Mouse (Mus musculus): ENCODE measurements at regions not wholly inside any gene's neighbourhood (a gene's known extent, or its start where the extent isn't known, plus 50 kb on each side); places are given as distances from the start of the nearest gene placed in this dataset.

DNA sequence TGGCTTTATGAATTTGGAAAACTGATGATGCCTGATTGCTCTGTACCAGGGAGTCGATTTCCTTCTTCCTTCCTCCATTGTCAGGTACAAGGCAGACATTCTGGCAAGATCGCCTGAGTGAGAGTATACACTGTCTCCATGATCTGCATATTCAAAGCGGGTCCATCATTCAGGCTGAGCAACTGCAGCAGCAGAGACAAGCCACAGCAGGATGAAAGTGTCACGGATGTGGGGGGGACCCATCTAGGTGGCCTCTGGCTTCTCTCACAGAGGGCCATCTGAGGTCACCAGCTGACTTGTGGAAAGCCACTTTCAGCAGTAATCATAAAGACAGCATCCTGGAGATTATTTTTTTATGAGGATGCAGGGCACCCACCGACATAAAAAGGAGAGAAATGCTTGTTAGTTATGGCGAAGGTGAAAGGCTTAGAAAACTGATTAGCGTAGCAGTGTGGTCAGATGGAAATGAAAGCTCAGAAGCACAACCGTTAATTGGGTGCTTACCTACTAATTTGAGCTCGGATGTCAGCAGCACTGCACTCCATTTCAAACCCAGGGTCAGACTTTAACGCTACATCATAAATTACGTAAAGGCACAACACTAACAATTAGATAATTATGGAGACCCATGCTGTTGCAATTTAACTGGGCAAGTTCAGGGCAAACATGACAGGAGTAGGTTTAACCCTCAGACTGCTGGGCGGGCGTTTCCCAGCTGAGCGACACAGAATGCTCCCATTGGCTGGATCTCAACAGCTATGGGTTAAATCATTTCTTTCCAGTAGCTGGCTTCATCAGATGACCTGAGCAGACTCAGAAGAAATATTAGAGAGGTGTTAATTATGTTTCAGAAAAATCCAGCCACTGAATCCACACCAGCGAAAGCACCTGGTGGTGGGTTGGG lies 189.3 kb downstream of the Arrdc4 start:
- H3K9ac ChIP-seq (ENCODE audit: insufficient read depth, low read depth, low read length, poor library complexity, severe bottlenecking): no peak overlapping the region
- no peaks in the 10 kb centered on the region for H3K4me1 ChIP-seq (ENCODE audit: control insufficient read depth in 2 of 2, insufficient read depth in 2 of 2, low read length in 2 of 2, poor library complexity in 1 of 2)
- H3K27ac ChIP-seq (ENCODE audit: insufficient read depth, low read depth, low read length, poor library complexity, severe bottlenecking): no peak overlapping the region
- no peak overlapping the region for H3K4me3 ChIP-seq (ENCODE audit: insufficient read depth in 1 of 2, low read depth in 1 of 2, low read length in 2 of 2, poor library complexity in 1 of 2, severe bottlenecking in 1 of 2)
- in situ Hi-C loops (cut with MboI; ENCODE audit: low sequenced_read_pairs in 2 of 2, unreplicated experiment in 2 of 2): loop anchor here in 1 of 2 experiments (10.0 kb wide), 1 partner anchor 185 kb away; no protein-coding TSS in a partner anchor
- TF ChIP-seq ZC3H11A (IDR thresholded peaks at IDR 0.05; ENCODE audit: borderline replicate concordance, low read depth, low read length) (no peak), HCFC1 (IDR thresholded peaks at IDR 0.05; ENCODE audit: borderline replicate concordance, insufficient read depth, low read length) (no peak), ZNF384 (IDR thresholded peaks at IDR 0.05; ENCODE audit: low read depth, low read length) (no peak), MAFK (IDR thresholded peaks at IDR 0.05; ENCODE audit: insufficient read depth, low read depth, low read length) (no peak), CHD2 (IDR thresholded peaks at IDR 0.05; ENCODE audit: low read depth, low read length) (no peak)
- H3K9me3 ChIP-seq (ENCODE audit: control insufficient read depth, insufficient read depth, low read depth, low read length): no peaks in the 10 kb centered on the region
- no peaks in the 10 kb centered on the region for H3K36me3 ChIP-seq (ENCODE audit: control insufficient read depth, insufficient read depth, low read length, poor library complexity, severe bottlenecking)
- DNase-seq (ENCODE audit: low read depth, low spot score): no peak

GRCm38 (mm10) chr7:68550330-68550729 lies 198.7 kb downstream of the Arrdc4 start:
- Histone ChIP-seq H3K9ac (ENCODE audit: insufficient read depth, low read depth, low read length, poor library complexity, severe bottlenecking) (no peak overlapping the region), H3K36me3 (ENCODE audit: control insufficient read depth, insufficient read depth, low read length, poor library complexity, severe bottlenecking) (no peaks in the 10 kb centered on the region), H3K27ac (ENCODE audit: insufficient read depth, low read depth, low read length, poor library complexity, severe bottlenecking) (no peak overlapping the region), H3K9me3 (ENCODE audit: control insufficient read depth, insufficient read depth, low read depth, low read length) (no peaks in the 10 kb centered on the region), H3K4me1 (ENCODE audit: control insufficient read depth in 2 of 2, insufficient read depth in 2 of 2, low read length in 2 of 2, poor library complexity in 1 of 2) (no peaks in the 10 kb centered on the region), H3K4me3 (ENCODE audit: insufficient read depth in 1 of 2, low read depth in 1 of 2, low read length in 2 of 2, poor library complexity in 1 of 2, severe bottlenecking in 1 of 2) (no peak overlapping the region)
- in situ Hi-C loops (cut with MboI; ENCODE audit: low sequenced_read_pairs in 2 of 2, unreplicated experiment in 2 of 2): loop anchor here in 1 of 2 experiments (10.0 kb wide), 1 partner anchor 176 kb away; no protein-coding TSS in a partner anchor
- no peak for DNase-seq (ENCODE audit: low read depth, low spot score)
- TF ChIP-seq MAFK (IDR thresholded peaks at IDR 0.05; ENCODE audit: insufficient read depth, low read depth, low read length) (no peak), CHD2 (IDR thresholded peaks at IDR 0.05; ENCODE audit: low read depth, low read length) (no peak), ZC3H11A (IDR thresholded peaks at IDR 0.05; ENCODE audit: borderline replicate concordance, low read depth, low read length) (no peak), ZNF384 (IDR thresholded peaks at IDR 0.05; ENCODE audit: low read depth, low read length) (no peak), HCFC1 (IDR thresholded peaks at IDR 0.05; ENCODE audit: borderline replicate concordance, insufficient read depth, low read length) (no peak)

DNA sequence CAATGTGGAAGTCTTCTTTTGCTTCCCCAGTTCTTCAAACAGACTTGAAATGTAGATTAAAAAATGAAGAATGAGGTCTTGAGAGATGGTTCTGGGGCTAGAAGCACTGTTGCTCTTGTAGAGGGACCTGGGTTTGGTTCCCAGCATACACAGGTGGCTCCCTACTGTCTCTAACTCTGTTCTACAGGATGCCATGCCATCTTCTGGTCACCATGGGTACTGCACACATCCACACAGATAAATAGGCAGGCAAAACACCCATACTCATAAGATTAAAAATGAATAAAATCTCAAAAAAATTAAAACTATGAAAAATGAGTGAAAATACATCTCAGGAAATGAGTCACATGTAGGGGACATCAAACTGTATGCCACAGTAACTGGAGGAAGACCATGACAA lies 200.9 kb downstream of the Arrdc4 start:
- no peak for DNase-seq (ENCODE audit: low read depth, low spot score)
- Histone ChIP-seq H3K4me3 (ENCODE audit: insufficient read depth in 1 of 2, low read depth in 1 of 2, low read length in 2 of 2, poor library complexity in 1 of 2, severe bottlenecking in 1 of 2) (no peak overlapping the region), H3K9ac (ENCODE audit: insufficient read depth, low read depth, low read length, poor library complexity, severe bottlenecking) (no peak overlapping the region), H3K27ac (ENCODE audit: insufficient read depth, low read depth, low read length, poor library complexity, severe bottlenecking) (no peak overlapping the region), H3K9me3 (ENCODE audit: control insufficient read depth, insufficient read depth, low read depth, low read length) (no peaks in the 10 kb centered on the region), H3K36me3 (ENCODE audit: control insufficient read depth, insufficient read depth, low read length, poor library complexity, severe bottlenecking) (no peaks in the 10 kb centered on the region), H3K4me1 (ENCODE audit: control insufficient read depth in 2 of 2, insufficient read depth in 2 of 2, low read length in 2 of 2, poor library complexity in 1 of 2) (no peaks in the 10 kb centered on the region)
- no peak for TF ChIP-seq ZNF384 (IDR thresholded peaks at IDR 0.05; ENCODE audit: low read depth, low read length)
- TF ChIP-seq ZC3H11A (IDR thresholded peaks at IDR 0.05; ENCODE audit: borderline replicate concordance, low read depth, low read length): no peak
- no peak for TF ChIP-seq CHD2 (IDR thresholded peaks at IDR 0.05; ENCODE audit: low read depth, low read length)
- no peak for TF ChIP-seq MAFK (IDR thresholded peaks at IDR 0.05; ENCODE audit: insufficient read depth, low read depth, low read length)
- no peak for TF ChIP-seq HCFC1 (IDR thresholded peaks at IDR 0.05; ENCODE audit: borderline replicate concordance, insufficient read depth, low read length)
- in situ Hi-C loops (cut with MboI; ENCODE audit: low sequenced_read_pairs in 2 of 2, unreplicated experiment in 2 of 2): no loop called here

- in situ Hi-C loops (cut with MboI; ENCODE audit: low sequenced_read_pairs in 2 of 2, unreplicated experiment in 2 of 2): no loop called here
- H3K36me3 ChIP-seq (ENCODE audit: control insufficient read depth, insufficient read depth, low read length, poor library complexity, severe bottlenecking): no peaks in the 10 kb centered on the region
- TF ChIP-seq HCFC1 (IDR thresholded peaks at IDR 0.05; ENCODE audit: borderline replicate concordance, insufficient read depth, low read length) (no peak), CHD2 (IDR thresholded peaks at IDR 0.05; ENCODE audit: low read depth, low read length) (no peak), MAFK (IDR thresholded peaks at IDR 0.05; ENCODE audit: insufficient read depth, low read depth, low read length) (no peak), ZNF384 (IDR thresholded peaks at IDR 0.05; ENCODE audit: low read depth, low read length) (no peak), ZC3H11A (IDR thresholded peaks at IDR 0.05; ENCODE audit: borderline replicate concordance, low read depth, low read length) (no peak)
- H3K9ac ChIP-seq (ENCODE audit: insufficient read depth, low read depth, low read length, poor library complexity, severe bottlenecking): no peak overlapping the region
- no peaks in the 10 kb centered on the region for H3K4me1 ChIP-seq (ENCODE audit: control insufficient read depth in 2 of 2, insufficient read depth in 2 of 2, low read length in 2 of 2, poor library complexity in 1 of 2)
- no peaks in the 10 kb centered on the region for H3K9me3 ChIP-seq (ENCODE audit: control insufficient read depth, insufficient read depth, low read depth, low read length)
- H3K27ac ChIP-seq (ENCODE audit: insufficient read depth, low read depth, low read length, poor library complexity, severe bottlenecking): no peak overlapping the region
- no peak overlapping the region for H3K4me3 ChIP-seq (ENCODE audit: insufficient read depth in 1 of 2, low read depth in 1 of 2, low read length in 2 of 2, poor library complexity in 1 of 2, severe bottlenecking in 1 of 2)
- DNase-seq (ENCODE audit: low read depth, low spot score): no peak
Observed at GRCm38 (mm10) chr7:68544136-68544535, 204.9 kb downstream of the Arrdc4 start.

Measured in ES-E14 (cell line).